In the genomic region with DNA sequence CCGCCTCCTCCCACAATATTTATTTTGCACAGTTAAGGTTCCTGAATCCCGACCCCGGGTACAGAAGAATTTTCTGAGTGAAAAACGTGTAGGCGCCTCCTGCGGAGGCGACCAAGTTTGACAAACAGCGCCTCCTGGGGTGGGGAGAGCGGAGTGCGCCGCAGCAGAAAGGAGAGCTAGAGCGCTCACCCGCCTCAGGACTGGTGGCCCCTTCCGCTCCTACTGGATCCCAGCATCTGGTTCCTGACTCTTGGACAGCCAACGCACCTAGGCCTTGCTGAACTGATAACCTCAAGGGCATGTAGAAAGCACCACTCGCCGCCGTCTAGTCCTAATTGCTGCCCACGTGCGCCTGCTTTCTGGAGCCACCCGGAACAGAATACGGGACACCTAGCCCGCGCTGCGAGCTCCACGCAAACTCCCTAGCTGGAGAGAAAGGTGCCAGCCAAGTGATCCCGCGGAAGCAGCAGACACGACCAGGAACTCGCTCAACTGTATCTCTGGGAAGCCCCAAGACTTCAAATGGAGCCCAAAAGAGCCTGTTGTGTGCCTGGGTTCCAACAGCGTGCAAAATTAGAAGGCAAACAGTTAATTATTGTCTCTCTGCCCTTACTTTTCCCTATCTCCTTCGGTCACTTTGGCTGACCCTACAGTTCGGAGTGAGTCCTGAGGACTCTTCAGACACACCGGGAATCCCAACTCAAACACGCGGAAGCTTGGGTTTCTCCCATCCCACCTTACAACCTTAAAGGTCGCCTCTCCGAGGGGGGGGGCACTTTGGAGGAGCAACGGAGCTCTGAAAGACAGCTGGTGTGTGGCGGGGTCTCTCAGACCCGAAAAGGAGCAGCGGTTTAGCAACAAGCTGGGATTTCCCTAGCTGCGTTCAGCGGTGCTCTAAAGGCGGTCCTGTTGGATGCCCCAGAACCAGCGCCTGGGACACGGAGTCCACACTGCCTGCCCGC, we compare ENCODE assay signal across 8 mouse cellular contexts. TPM values are rescaled to one million over a fixed set of nuclear protein-coding genes. Genes with fewer than 3 reads are reported as not detected.
DNase-seq lines count a peak whose midpoint lies in the region; ATAC-seq and TF ChIP-seq lines count a peak whose summit lies in the region.

No protein-coding gene starts in this region.

- DNase-seq in intestine, embryonic 14.5 days (ENCODE audit: low spot score) = peak; percentile 85
- peak; percentile 87 for DNase-seq in ZHBTc4 (ENCODE audit: low read depth, low spot score)
- DNase-seq in midbrain, embryonic 14.5 days = peak; percentile 90
- DNase-seq in cerebellum, adult 2 months = no peak
- no peak for DNase-seq in cerebellum, adult 9-11 months

- TF ChIP-seq POLR2A in cerebellum, adult 2 months (IDR thresholded peaks at IDR 0.05; ENCODE audit: borderline replicate concordance, insufficient read depth, low read length) = no peak

- H3K36me3 ChIP-seq in intestine, embryonic 14.5 days (ENCODE audit: control insufficient read depth, insufficient read depth, low read length) = no peaks in the 10 kb centered on the region
- H3K36me3 ChIP-seq in intestine, embryonic 16.5 days (ENCODE audit: control insufficient read depth, insufficient read depth, low read length) = no peaks in the 10 kb centered on the region
- no peaks in the 10 kb centered on the region for H3K36me3 ChIP-seq in forebrain, embryonic 13.5 days (ENCODE audit: poor library complexity, severe bottlenecking)
- H3K36me3 ChIP-seq in kidney, embryonic 15.5 days = no peaks in the 10 kb centered on the region
- no peaks in the 10 kb centered on the region for H3K36me3 ChIP-seq in midbrain, embryonic 14.5 days (ENCODE audit: control insufficient read depth, insufficient read depth, low read length)

- under 1% methylated on average over 48 of the region's 48 CpGs for WGBS in intestine, embryonic 14.5 days
- WGBS in intestine, embryonic 16.5 days = 1% methylated on average over 48 of the region's 48 CpGs
- WGBS in forebrain, embryonic 13.5 days = under 1% methylated on average over 48 of the region's 48 CpGs
- 1% methylated on average over 48 of the region's 48 CpGs for WGBS in kidney, embryonic 15.5 days
- under 1% methylated on average over 48 of the region's 48 CpGs for WGBS in midbrain, embryonic 14.5 days
- WGBS in cerebellum, adult 2 months = 7% methylated on average over 48 of the region's 48 CpGs

- no peak overlapping the region for H3K4me3 ChIP-seq in intestine, embryonic 14.5 days (ENCODE audit: low read depth, low read length)
- no peak overlapping the region; the same call in 1 of the 2 replicates for H3K4me3 ChIP-seq in intestine, embryonic 16.5 days (ENCODE audit: low read length)
- peak overlapping the region; percentile 13; the same call in 1 of the 2 replicates for H3K4me3 ChIP-seq in forebrain, embryonic 13.5 days
- H3K4me3 ChIP-seq in kidney, embryonic 15.5 days (replicated peaks) = peak overlapping the region; percentile 13
- peak overlapping the region; percentile 46 for H3K4me3 ChIP-seq in midbrain, embryonic 14.5 days (replicated peaks; ENCODE audit: low read depth, low read length)
- no peak overlapping the region for H3K4me3 ChIP-seq in cerebellum, adult 2 months (replicated peaks; ENCODE audit: insufficient read depth, low read depth, low read length)

- H3K9ac ChIP-seq in intestine, embryonic 14.5 days (ENCODE audit: low read length) = no peak overlapping the region
- no peak overlapping the region for H3K9ac ChIP-seq in intestine, embryonic 16.5 days (ENCODE audit: low read depth, low read length)
- no peak overlapping the region for H3K9ac ChIP-seq in forebrain, embryonic 13.5 days
- H3K9ac ChIP-seq in kidney, embryonic 15.5 days = no peak overlapping the region
- H3K9ac ChIP-seq in midbrain, embryonic 14.5 days (replicated peaks; ENCODE audit: low read length) = peak overlapping the region; percentile 40; the same call in 1 of the 2 replicates

- H3K4me1 ChIP-seq in intestine, embryonic 14.5 days (replicated peaks; ENCODE audit: control insufficient read depth, insufficient read depth, low read length) = peaks cover 14% of the 10 kb centered on the region
- H3K4me1 ChIP-seq in intestine, embryonic 16.5 days (ENCODE audit: control insufficient read depth, insufficient read depth, low read length) = peaks cover 21% of the 10 kb centered on the region
- H3K4me1 ChIP-seq in forebrain, embryonic 13.5 days = peaks cover 70% of the 10 kb centered on the region
- H3K4me1 ChIP-seq in kidney, embryonic 15.5 days = peaks cover 69% of the 10 kb centered on the region
- peaks cover 38% of the 10 kb centered on the region for H3K4me1 ChIP-seq in midbrain, embryonic 14.5 days (ENCODE audit: control insufficient read depth, insufficient read depth, low read length)
- H3K4me1 ChIP-seq in cerebellum, adult 2 months (ENCODE audit: control insufficient read depth, insufficient read depth, low read length) = no peaks in the 10 kb centered on the region

- no peak overlapping the region for H3K27ac ChIP-seq in intestine, embryonic 14.5 days (ENCODE audit: low read depth)
- no peak overlapping the region for H3K27ac ChIP-seq in intestine, embryonic 16.5 days (ENCODE audit: low read length)
- H3K27ac ChIP-seq in forebrain, embryonic 13.5 days = no peak overlapping the region
- H3K27ac ChIP-seq in kidney, embryonic 15.5 days = no peak overlapping the region
- H3K27ac ChIP-seq in midbrain, embryonic 14.5 days (replicated peaks; ENCODE audit: low read depth, low read length) = peak overlapping the region; percentile 98
- H3K27ac ChIP-seq in cerebellum, adult 2 months (ENCODE audit: insufficient read depth, low read length) = no peak overlapping the region

- peak overlapping the region; percentile 16 for H3K4me2 ChIP-seq in intestine, embryonic 14.5 days (ENCODE audit: low read length)
- H3K4me2 ChIP-seq in intestine, embryonic 16.5 days (ENCODE audit: low read depth, low read length) = no peak overlapping the region
- peak overlapping the region; percentile 32; the same call in 1 of the 2 replicates for H3K4me2 ChIP-seq in forebrain, embryonic 13.5 days
- peak overlapping the region; percentile 18 for H3K4me2 ChIP-seq in kidney, embryonic 15.5 days
- H3K4me2 ChIP-seq in midbrain, embryonic 14.5 days (ENCODE audit: low read length) = peak overlapping the region; percentile 84

- no peak for ATAC-seq in intestine, embryonic 14.5 days (replicated peaks; ENCODE audit: low FRiP score, low TSS enrichment, low read depth)
- ATAC-seq in intestine, embryonic 16.5 days = no peak
- ATAC-seq in forebrain, embryonic 13.5 days = no peak
- no peak for ATAC-seq in kidney, embryonic 15.5 days (replicated peaks; ENCODE audit: low FRiP score)
- no peak for ATAC-seq in midbrain, embryonic 14.5 days (ENCODE audit: low FRiP score, low TSS enrichment)

- H3K27me3 ChIP-seq in intestine, embryonic 14.5 days (replicated peaks; ENCODE audit: control insufficient read depth, insufficient read depth, low read length) = peaks cover 100% of the 10 kb centered on the region
- peaks cover 92% of the 10 kb centered on the region for H3K27me3 ChIP-seq in intestine, embryonic 16.5 days (replicated peaks; ENCODE audit: control insufficient read depth, insufficient read depth, low read length)
- H3K27me3 ChIP-seq in forebrain, embryonic 13.5 days = peaks cover 99% of the 10 kb centered on the region
- H3K27me3 ChIP-seq in kidney, embryonic 15.5 days = peaks cover 100% of the 10 kb centered on the region
- peaks cover 61% of the 10 kb centered on the region for H3K27me3 ChIP-seq in midbrain, embryonic 14.5 days (ENCODE audit: control insufficient read depth, insufficient read depth, low read length)
- H3K27me3 ChIP-seq in cerebellum, adult 2 months (ENCODE audit: control insufficient read depth, insufficient read depth, low read length) = peaks cover 17% of the 10 kb centered on the region; the same call in 1 of the 2 replicates

- no peak for TF ChIP-seq CTCF in cerebellum, adult 2 months (IDR thresholded peaks at IDR 0.05; ENCODE audit: borderline replicate concordance, insufficient read depth, low read depth, low read length)

- no peaks in the 10 kb centered on the region for H3K9me3 ChIP-seq in intestine, embryonic 14.5 days (ENCODE audit: control insufficient read depth, low read length)
- no peaks in the 10 kb centered on the region for H3K9me3 ChIP-seq in intestine, embryonic 16.5 days (ENCODE audit: control insufficient read depth, low read length)
- H3K9me3 ChIP-seq in forebrain, embryonic 13.5 days (replicated peaks) = no peaks in the 10 kb centered on the region
- H3K9me3 ChIP-seq in kidney, embryonic 15.5 days (replicated peaks) = no peaks in the 10 kb centered on the region
- no peaks in the 10 kb centered on the region for H3K9me3 ChIP-seq in midbrain, embryonic 14.5 days (ENCODE audit: control insufficient read depth, low read length)

RNA-seq across cellular contexts. Expression of a gene that starts 5.0 kb away (rescaled TPM):
- polyA plus RNA-seq in intestine, embryonic 14.5 days (2014; fragmentation: Nextera tagmentation; extraction: Ambion mirVana) = 1.1 and 1.4 TPM in 2 replicates
- polyA plus RNA-seq in intestine, embryonic 16.5 days (2015; fragmentation: Nextera tagmentation; extraction: Ambion mirVana) = 0.22 and 0.43 TPM in 2 replicates
- 1.1 and 2.0 TPM in 2 replicates for polyA plus RNA-seq in forebrain, embryonic 13.5 days (2015; fragmentation: Nextera tagmentation; extraction: Ambion mirVana)
- polyA plus RNA-seq in kidney, embryonic 15.5 days (2015; fragmentation: Nextera tagmentation; extraction: Ambion mirVana) = 1.5 and 1.6 TPM in 2 replicates
- 34.0 and 43.4 TPM in 2 replicates for polyA plus RNA-seq in midbrain, embryonic 14.5 days (2014; fragmentation: Nextera tagmentation; extraction: Ambion mirVana)
- polyA plus RNA-seq in cerebellum, adult 2 months (2012; rRNA removed) = 9.1 and 9.4 TPM in 2 replicates

Comparison
In these comparisons a context has a peak if more than half of its experiments do, and no peak if none do; other contexts are left out.
1. DNase-seq: peak in intestine, embryonic 14.5 days (single experiment), ZHBTc4 (single experiment) and midbrain, embryonic 14.5 days (single experiment); none in cerebellum, adult 2 months (0 of 2) and cerebellum, adult 9-11 months (single experiment).
2. H3K4me3 ChIP-seq: peak in forebrain, embryonic 13.5 days (single experiment), kidney, embryonic 15.5 days (single experiment) and midbrain, embryonic 14.5 days (single experiment); none in intestine, embryonic 14.5 days (single experiment), intestine, embryonic 16.5 days (single experiment) and cerebellum, adult 2 months (single experiment).